Mouse (Mus musculus) lung, postnatal 36 days (tissue): Measurements from ENCODE around the gene Ddx49.

Source experiments
- DNase-seq: peaks from one replicate; pipeline ENCODE4 v3.0.0; 2022; ENCODE audit warnings: mixed read lengths

Gene Ddx49

DNA sequence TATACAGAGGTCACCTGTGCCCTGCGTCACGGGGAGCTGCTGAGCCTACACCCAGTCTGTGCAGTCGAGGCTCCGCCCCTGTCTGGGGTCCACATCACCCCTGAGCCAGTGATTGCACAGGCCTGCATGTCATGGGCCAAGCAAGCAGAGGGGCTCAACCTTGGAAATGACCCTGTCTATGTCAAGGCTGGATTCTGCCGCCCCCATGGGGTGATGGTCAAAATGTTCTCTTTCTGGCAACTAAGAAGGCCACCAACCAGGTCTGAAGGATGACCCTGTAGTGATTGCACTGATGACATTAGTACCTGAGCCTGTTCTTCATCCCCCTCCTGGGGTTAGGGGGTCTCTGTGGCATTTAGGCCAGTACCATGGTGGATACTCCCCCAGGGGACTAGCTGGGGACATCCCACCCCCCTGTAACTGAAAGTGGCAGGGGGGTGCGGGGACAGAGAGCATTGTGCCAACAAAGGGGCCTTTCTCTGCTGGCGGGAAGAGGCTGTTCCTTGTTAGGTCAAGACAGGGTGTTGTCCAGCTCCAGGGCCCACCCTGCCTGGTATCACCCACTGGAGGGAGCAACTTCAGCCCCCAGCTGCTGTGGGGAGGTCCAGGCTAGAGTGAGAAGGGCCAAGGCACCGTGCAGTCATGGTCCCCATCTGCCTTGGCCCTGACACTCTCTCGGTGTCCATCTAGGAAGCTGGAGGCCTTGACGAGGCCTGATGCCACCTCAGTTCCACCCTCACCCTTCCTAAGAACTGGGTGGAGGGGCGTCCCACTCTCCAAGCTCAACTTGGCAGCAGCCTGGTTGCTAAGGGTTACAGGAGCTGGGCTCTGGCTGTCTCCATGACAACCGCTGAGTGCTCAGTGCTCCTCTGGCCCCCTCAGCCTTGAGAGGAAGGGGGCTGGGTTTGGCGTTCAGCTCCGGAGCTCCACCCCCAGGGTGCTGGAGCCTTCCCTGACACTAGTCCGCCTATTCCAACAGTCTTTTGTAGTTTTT lies 14.5 kb upstream of the Ddx49 start:
- DNase-seq: no peak

DNA sequence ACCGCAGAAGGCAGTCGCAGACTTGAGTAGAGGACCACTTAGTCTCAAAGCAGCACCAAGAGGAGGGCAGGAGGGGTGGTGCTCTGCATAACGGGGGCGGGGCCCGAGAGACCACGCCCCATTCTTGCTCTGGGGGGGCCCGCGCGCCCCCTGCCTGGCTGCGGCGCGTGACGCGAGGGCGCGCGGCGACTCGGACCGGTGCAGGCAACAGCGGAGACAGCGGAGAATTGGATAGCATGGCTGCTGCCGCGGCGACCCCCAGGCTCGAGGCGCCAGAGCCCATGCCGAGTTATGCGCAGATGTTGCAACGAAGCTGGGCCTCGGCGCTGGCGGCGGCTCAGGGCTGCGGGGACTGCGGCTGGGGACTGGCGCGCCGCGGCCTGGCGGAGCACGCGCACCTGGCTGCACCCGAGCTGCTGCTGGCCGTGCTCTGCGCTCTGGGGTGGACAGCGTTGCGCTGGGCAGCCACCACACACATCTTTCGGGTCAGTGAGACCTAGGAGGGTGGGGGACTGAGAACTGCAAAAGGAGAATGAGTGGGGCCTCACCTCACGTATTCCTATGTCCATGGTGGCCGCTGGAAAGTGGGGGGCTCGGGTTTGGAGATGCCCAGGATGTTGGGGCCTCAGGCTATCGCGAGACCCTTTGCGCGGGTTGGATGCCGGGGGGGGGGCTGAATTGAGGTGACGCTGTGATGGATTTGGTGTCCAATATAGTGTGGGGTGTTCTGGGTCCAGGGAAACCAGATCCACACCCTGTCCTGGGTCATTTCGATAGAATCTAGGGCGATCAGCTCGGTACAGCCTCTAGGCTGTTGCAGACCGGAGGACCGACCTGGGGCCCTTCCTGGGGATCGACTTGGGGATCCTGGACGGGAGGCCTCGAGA lies 13.6 kb upstream of the Ddx49 start, which contains the start of gene Cers1:
TSS of gene Cers1 (plus strand) at position 152 of the 887 bp plus-strand sequence.
- DNase-seq: peak; percentile 67

DNA sequence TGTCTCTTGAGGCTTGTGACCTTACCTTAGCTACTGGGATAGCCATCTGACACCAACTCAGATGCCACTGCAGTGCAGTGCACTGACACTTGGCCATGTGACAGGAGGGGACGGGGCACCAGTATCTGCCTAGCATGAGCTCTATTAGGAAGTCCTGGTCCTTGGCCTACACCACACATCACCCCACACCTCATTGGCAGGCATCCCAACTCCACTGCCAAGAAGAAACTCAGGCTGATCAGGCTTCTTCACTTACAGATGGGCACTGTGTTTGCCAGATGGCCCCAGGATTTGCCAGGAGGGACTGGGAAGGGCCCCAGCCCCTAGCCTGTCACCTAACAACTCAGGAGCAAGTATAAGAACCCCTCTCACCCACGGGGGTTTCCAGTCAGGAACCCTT lies 11.1 kb upstream of the Ddx49 start:
- DNase-seq: no peak

DNA sequence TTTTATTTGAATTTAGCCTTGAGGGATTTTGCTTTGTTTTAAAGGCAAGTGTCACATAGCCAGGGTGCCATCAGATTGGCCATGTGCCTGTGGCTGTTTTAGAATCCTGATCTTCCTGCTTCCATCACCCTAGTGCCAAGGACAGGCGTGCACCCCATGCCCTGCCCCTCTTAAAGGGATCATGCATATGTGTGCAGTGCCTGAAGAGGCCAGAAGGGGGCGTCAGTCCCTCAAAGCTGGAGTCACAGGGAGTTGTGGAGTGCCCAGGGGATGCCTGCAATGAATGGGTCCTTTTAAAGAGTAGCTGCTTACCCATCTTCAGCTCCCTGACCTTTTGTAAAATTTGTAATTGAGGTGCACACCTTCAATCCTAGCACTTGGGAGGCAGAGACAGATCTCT lies 7.0 kb upstream of the Ddx49 start:
- DNase-seq: peak; percentile 27

DNA sequence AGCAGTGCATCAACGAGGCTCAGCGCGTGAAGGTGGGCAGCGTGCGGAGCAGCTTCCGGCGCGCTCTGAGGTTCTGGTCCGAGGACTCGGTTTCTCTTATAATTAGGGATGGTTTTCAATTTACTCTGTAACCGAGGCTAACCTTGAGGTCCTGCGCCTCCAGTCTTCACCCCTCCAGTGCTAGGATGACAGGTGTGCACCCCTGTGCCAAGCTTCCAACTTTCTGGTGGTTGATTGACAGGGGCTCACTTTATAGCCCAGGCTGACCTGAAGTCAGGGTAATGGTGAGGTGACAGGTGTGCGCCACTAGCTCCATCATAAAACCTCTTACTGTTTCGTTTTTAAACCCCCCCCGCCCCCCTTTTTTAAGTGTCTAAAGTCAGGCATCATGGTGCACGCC lies 612 bp upstream of the Ddx49 start:
- DNase-seq: no peak

DNA sequence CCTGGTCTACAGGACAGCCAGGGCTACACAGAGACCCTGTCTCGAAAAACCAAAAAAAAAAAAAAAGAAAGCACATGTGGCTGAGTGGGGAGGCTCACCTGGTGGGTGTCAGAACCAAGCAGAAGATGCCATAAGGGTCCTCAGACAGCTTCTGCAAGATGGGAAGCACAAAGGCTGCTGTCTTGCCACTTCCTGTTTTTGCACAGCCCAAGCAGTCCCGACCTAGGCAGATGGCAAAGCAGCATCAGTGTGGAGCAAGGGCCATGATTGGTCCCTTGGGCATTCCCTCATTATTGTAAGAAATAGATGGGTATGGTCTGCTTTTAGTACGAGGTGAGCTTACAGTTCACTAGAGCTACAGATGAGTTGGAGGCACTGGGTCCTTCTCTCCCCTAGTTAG lies 1.4 kb downstream of the Ddx49 start:
- no peak for DNase-seq

DNA sequence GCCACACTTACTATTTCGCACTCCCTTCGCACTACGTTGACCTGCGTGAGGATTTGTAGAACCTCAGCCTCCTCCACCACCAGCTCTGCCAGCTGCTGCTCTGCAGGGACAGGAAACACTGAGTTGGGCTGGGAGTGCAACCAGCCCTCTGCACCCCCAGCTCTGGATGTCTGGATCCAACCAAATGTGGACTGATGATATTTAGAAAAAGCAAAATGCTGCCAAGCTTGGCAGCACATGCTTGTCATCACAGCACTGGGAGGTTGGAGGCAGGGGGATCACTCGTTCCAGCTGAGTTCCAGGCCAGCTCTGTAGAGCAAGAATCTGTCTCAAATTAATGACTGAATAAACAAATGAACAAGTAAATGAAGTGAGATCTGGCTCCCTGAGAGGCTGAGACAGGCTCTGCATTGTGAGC lies 8.3 kb downstream of the Ddx49 start:
- DNase-seq: peak; percentile 70

DNA sequence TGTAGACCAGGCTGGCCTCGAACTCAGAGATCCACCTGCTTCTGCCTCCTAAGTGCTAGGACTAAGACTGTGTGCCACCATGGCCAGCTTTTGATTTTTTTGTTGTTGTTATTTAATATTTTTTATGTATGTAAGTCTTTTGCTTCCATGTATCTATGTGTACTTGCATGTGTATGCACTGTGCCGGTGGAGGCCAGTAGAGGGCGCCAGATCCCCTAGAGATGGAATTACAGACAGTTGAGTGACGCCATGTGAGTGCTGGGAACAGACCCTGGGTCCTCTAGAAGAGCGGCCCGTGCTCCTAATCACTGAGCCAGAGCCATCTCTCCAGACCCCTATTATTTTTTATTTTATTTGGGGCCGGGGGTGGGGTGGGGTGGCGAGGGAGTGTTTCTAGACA lies 15.6 kb downstream of the Ddx49 start:
- DNase-seq: no peak

DNA sequence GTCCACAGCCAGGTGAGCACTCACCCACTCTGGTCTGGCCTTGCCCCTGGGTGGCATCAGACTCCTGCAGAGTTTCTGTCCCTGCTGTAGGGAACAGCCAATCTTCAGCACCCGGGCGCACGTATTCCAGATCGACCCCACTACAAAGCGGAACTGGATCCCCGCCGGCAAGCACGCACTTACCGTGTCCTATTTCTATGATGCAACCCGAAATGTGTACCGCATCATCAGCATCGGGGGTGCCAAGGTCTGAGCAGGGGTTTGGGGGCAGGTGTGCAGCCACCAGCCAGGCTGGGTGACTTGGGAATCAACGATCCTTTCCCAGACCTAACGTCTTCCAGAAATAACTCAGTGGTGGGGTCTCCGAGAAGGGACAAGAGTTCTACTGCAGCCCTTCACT lies 17.0 kb downstream of the Ddx49 start:
- DNase-seq: no peak

DNA sequence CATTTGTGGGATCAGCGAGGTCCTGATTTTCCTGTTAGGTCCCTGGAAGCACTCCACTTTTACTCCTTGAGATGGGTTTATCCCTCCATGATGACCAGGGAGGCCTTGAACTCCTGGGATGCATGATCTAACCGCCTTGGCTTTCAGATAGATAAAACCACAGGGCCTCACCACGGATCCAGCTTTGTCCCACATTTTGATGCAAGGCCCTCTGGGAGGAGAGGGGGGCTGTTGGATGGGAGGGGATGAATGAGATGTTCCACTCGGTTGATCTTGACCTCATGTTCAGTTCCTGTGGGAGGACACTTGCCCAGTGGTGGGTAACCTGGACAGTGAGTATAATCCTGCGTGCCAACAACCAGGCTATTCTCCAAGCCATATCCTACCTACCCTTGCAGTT lies 17.9 kb downstream of the Ddx49 start:
- no peak for DNase-seq

DNA sequence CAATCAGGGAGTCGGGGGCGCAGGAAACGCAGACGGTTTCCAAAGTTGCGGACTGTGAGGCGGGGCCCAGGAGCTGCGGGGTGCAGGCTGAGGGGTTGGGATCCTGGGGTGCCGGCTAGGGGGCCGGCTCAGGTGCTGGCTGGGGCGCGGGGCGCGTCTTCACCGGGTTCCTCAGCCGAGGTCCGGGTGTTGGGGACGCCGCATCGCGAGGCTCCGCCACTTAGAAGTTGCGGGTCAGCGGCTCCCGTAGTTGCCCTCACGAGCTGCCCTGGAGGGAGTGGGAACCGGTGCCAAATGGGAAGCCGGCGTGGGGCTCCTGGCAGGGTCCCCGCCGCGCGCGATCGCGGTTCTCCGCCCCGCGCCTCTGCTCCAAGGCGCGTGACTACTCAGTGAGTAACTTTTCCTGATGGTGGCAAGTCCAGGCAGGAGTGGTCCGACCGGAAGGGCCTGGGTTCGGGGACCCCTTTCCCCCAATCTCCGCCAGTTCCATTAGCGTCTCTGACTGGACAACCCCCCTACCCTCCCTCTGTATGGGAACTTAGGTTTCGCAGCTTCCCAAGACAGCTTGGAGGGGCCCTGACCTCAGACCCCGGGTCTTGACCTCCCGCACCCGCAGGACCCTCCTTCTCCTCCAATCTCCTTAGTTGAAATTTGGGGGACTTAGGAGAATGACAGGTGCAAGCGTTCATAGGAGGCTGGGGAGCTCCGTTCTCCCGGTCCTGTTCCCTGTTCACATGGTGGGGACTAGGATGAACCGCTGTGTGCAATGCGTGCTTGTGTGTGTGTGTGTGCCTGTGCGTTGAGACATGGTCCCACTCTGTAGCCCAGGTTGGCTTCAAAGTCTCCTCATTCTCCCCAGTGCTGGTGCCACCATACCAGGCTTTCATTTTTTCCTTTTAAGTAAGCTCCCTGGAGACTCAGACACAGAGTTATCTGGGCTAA lies 18.9 kb downstream of the Ddx49 start:
- no peak for DNase-seq

DNA sequence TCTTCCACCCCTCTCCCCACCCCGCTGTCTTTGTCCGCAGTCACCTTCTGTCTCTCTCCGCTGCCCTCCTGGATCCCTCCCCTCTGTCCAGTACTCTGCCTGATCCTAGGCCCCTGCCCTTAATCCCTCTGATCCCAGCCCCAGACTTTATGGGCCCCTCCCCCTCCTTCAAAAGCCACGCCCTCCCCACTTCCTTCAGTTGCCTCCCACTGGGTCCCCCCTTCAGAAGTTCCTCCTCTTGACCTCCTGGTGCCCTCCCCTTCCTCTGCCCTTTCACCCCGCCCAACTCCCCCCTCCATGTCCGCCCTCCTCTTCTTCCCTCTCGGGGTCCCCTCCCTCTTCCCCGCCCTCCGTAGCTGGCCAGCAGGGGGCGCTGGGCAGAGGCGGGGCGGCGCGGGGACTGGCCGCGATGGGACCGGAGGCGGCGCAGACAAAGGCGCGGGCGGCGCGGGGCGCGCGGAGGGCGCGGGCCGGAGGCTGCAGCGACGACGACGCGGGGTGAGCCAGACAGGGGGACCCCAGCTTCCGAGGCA lies 19.6 kb downstream of the Ddx49 start, which contains the start of gene Homer3:
TSS of gene Homer3 (plus strand) at position 225 of the 533 bp plus-strand sequence.
- DNase-seq: peak; percentile 96

DNA sequence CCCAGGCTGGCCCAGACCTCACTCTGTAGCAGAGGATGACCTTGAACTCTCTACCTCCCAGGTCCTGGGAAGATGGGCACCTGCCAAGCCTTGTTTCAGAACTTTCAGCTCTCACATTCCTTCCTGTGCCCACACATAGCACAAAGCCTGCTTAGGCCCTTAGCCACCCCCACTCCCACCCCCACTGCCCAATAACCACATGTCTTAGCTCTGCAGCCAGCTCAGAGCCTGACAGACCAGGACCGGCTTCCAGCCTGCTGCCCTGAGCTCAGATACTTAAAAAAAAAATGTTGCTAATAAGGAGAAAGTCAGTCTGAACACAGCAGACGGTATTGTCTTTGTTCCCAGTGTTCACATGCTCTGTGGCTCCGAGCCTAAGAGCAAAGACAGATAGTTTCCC lies 21.3 kb downstream of the Ddx49 start:
- no peak for DNase-seq

DNA sequence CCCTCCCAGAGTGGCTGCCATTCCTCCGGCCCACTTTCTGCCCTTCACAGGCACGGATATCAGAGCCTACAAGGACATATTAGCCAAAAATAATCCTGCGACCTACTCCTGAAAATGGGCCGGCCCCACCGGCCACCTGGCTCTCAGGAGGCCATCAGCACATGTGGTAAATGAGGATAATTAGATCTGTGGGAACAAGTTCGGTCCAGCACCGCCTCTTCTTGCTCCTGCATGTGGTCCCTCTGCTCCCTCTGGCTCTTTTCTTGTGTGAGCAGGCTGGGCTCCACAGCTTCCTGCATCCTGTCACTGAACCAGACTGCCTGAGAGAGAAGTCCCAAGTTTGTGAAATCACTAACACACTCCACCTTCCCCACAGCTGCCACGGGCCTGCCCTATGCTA lies 23.0 kb downstream of the Ddx49 start:
- DNase-seq: no peak

DNA sequence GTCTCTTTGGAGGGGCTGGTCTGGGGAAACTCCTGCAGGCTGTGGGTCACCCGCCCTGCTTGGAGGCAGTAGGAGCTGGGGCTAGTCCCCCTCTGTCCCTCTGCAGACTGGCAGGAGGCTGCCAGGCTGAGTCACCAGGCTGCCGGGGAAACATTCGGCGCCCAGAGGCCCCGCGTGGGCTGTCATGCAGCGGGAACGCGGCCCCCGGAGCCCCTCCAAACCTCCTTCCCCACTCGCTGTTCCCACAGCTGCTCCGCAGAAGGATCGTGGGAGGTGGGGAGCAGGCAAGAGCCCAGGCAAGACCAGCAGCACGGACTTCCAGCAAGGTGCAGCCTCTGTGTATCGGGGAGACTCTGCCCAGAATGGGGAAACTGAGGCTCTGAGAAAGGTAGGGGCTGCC lies 24.1 kb downstream of the Ddx49 start:
- no peak for DNase-seq

DNA sequence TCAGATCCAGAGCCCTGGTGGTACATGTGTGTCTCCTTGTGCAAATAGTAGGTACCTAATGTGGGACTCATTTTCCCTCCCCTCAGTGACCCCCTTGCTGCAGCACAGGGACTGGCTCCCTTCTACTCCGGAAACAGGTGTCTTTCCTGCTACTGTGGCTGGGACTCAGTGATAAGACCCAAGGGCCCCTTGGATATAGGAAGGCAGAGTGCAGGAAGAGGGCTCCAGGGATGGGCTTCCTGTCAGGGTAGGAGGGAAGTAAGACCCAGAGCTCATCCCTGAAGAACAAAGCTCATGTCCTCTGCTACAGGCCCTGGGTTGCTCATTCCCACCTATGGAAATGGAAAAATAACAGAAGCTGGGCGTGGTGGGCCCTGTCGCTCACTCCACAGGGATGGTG lies 25.8 kb downstream of the Ddx49 start:
- DNase-seq: peak; percentile 75

DNA sequence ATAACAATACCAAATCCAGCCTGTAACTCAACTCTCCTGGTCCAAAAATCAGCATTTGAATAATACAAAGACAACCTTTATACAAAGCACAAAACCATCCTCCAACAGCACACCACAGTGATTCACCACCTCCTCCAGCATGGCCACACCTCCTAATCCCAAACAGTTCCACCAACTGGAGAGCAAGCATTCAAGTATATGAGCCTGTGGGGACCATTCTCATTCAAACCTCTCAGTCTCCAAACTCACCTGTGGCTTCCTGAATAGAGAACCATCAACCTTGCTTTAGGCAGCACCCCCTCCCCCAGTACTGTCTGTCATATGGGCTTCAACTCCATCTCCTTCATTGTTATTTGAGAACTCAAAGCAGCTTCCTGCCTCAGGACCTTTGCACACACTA lies 27.9 kb downstream of the Ddx49 start:
- DNase-seq: no peak

DNA sequence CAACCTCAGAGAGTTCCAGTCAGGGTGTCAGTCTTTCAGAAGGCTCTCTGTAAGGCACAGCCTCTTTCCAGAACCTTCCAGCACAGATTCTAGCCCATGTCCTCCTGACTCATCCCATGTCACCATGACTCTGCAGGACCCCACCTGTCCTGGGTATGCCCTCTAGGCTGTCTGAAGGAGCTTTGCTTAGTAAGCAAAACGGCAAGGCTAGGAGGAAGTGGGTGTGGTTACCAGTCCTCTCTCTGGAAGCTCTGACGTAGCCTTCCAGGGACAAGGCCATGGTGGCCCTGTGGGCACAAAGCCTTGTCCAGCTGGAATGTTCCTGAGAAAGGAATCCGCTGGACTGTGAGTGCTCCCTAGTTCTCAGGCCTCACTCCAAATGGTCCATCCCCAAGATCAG lies 29.3 kb downstream of the Ddx49 start:
- peak; percentile 67 for DNase-seq

DNA sequence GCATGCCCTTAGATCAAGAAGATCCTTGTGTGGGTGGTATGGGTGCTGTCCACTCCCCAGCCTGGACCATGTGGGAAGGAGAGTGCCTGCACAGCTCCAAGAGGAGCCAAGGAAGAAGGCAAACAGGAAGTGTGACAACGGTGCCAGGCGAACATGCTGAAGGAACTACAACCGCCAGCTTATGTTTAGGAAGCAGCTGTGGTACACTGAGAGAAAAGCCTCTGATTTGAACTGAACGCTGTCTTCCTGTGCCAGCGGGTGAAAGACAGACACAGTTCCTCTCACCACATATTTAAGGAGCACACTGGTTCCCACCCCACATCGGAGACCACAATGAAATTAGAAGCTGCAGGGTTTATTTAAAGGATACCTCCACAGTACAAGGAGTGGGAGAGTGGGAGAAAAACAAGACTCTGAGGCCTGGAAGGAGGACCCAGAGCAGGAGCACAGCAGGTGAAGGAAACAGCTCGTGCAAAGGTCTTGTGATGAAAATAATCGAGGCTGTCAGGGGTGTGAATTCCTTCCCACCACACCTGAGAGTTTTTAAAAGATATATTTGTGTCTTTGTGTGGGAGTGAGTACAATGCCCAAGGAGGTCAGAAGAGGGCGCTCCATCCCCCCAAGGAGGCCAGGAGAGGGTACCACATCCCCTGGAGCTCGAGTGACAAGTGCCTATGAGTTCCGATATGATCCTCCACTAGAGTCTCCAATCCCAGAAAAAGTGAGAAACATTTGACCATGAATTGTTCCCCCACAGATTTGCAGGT lies 33.3 kb downstream of the Ddx49 start:
- peak; percentile 60 for DNase-seq

DNA sequence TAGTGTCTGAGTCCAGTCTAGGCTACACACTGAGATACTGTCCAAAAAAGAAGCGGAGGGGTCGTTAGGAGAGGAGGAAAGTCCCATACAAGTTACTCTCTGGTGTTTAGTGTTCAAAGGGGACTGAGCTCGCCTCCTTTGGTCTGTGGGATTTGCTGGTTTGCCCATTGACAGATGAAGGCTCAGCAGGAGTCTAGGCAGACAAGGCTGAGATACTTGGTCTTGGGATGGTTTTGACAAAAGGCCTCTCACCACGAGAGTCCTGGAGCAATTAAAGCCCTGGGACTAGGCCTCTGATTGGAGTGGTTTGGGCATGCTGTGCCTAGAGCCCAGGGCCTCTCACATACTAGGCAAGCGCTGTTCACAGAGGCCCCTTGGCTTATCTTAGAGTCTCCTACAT lies 34.0 kb downstream of the Ddx49 start:
- no peak for DNase-seq

DNA sequence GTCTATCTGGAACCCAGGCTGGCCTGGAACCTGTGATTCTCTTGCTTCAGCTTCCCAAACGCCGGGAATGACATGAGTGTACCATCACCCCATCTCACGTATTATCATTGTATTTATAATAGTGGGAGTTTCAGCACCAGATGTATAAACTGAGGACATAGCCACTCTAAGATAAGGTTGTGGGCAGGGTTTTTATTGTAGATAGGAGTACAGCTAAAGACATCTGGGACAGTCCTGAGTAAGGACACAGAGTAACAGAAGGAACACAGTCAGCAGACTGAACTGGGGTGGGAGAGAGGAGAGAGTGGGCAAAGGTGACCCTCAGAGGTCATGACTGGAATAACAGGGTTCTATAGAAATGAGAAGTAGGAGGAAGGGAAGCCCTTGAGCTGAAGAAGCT lies 34.6 kb downstream of the Ddx49 start:
- no peak for DNase-seq
